Mouse (Mus musculus) heart, adult 2 months (tissue): ENCODE measurements at regions not wholly inside any gene's neighbourhood (a gene's known extent, or its start where the extent isn't known, plus 50 kb on each side); places are given as distances from the start of the nearest gene placed in this dataset.

ENCODE experiments used
- CTCF ChIP-seq: fragments of 200-600 bp; IDR thresholded peaks from 2 replicates; pipeline ENCODE4 v1.8.1; 2022; ENCODE audit warnings: antibody characterized with exemption, mild to moderate bottlenecking, moderate library complexity
- EP300 ChIP-seq: fragments of 200-500 bp; IDR thresholded peaks from 2 replicates; pipeline ENCODE4 v1.6.1; 2011; ENCODE audit warnings: low read depth, low read length, control low read depth; ENCODE audit not compliant: insufficient read depth
- POLR2A ChIP-seq: fragments of 200-500 bp; IDR thresholded peaks from 2 replicates; pipeline ENCODE4 v1.6.1; 2011; ENCODE audit warnings: mild to moderate bottlenecking, low read depth, low read length, control low read depth; ENCODE audit not compliant: insufficient read depth

DNA sequence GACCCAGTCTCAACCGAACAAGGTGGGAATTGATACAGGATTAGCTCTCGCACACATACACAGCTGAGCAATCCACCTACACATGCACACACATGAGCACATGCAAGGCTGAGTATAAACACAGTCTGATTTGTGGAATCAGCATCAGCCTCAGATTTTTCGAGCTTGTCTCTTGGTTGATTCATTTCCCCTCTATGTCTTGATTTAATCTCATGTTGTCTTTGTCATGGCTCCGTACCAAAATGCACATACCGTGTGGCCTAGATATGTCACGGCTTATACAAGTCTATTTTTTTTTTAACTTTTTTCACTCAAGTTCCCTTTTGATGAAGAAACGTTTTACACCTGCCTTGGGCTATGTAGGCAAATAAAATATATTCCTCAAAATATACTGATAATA is 88.6 kb upstream of the Mycn start:
- TF ChIP-seq CTCF (no peak), POLR2A (no peak), EP300 (no peak)
